Mouse (Mus musculus) layer of hippocampus, adult 9-11 months (tissue): ENCODE measurements around the gene Abhd16a.
A peak's percentile ranks its signal among the peaks of the same experiment; 100 is the strongest.

Experiments used
- DNase-seq: peaks from one replicate; pipeline ENCODE4 v3.0.0; 2022

Abhd16a gene

DNA sequence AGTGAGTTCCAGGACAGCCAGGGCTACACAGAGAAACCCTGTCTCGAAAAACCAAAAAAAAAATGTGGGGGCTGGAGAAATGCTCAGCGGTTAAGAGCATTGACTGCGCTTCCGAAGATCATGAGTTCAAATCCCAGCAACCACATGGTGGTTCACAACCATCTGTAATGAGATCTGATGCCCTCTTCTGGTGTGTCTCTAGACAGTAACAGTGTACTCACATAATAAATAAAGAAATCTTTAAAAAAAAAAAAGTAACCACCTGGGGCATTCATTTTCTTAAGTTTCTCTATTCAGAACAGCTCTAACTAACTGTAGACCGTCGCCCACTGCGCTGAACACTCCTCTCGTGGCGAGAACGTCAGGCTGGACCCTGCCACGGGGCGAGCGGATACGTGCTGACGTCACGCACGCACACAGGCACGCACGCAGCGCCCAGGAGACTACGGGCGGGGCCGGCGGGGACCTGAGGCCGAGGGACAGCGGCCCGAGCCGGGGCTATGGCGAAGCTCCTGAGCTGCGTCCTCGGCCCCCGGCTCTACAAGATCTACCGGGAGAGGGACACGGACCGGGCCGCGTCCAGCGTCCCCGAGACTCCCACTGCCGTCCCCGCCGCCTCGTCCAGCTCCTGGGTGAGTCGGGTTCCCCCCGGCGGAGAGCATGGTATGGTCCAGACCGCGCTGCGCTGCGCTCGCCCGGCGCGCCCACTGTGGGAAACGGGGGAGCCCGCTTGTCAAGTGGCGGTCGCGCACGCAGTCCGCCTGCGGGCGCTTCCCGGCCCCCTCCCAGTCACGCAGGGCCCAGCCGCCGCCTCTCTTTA, at the start of gene Abhd16a:
Gene Abhd16a (plus strand): TSS at position 439 of the 820 bp plus-strand sequence.
- peak; percentile 95 for DNase-seq

DNA sequence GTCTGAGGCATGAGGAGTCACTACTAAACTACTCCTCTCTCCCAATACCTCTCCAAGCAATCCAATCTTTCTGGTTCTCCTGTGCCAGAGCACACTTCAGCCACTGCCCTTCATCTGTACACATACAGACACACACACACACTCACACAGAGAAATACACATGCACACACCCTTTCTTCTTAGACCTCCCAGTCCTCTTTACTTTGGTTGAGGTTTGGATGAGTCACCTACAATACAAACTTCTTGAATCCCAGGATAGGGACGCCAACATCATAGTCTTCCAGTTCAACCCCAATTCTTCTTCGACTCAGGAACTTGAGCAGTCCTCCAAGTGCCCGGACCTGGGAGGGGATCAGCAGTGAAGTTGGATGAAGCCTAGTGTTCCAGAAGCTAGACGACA, 45.3 kb upstream of the Abhd16a start:
- no peak for DNase-seq

DNA sequence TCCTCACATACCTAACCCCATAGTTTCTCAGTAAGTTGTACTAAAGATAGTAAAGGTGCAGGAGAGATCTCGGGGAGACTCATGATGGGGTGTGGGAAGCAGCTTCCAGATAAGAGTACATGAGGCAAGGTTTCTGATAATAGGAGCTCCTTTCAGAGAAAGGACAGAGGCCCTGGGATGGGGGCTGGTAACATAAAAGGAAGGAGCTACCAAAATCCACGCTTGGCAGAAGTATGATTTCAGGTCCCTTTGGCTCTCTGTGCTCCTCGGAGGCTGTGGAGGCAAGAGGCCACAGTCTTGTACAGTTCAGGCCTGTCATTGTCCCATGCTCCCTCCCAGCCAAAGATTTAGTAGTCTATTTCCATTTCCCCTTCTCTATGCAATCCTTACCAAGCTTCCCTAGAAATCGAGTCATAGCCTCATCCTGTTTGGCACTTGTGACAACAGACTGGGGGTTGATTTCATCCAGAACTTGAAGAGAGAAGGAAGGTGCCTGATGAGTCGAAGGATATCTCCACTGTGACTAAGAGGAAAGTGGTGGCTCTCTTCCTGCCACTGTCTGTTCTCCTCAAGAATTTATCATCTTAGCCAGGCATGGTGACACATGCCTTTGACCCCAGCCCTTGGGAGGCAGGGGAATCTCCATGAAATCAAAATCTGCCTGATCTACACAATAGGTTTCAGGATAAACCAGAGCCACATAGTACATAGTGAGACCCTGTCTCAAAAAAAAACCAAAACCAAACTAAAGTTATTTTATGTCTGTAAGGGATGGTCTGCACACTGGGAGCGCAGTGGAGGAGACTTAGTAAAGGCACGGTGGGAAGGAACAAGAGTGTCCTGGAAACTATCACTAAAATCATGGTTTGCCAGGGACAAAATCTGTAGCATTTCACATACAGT, 43.9 kb upstream of the Abhd16a start:
- DNase-seq = no peak

DNA sequence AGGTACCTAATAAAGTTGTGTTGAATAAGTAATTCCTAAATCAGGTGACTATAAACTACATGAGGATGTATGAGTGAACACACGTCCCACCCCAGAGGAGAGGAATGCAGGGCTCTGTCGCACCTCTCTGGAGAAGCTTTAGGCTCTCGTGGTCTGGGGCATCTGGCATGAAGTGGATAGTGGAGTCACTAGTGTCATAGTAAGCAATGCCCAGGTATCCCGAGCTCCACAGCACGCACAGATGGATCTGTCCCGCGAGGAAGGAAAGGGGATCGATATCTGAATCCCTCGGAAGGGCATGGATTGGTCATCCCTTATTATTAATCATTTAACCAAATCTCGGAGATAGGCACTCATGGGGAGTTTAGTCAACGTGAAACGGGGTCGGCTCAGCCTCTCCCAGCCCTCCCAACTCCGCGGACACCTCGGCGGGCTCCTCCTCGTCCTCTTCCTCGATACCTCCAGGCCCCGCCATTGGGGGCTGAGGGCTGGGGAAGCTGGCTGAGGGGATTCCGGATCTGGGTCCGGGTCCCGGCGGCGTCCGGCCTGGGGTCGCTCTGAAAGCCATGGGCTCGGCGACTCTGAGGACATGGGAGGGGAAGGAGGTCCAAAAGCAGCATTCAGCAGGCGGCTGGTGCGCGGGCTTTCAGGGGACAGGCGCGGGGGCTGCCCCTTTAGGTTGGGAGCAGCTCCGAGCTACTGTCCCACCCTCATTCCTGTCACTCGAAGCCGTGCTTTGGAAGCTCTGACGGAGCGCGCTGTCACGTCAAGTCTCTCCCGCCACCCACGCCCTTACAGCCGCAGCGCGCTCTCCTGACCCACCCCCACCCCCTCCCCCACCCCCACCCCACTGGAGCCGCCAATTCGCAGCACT, 43.0 kb upstream of the Abhd16a start:
- no peak for DNase-seq

DNA sequence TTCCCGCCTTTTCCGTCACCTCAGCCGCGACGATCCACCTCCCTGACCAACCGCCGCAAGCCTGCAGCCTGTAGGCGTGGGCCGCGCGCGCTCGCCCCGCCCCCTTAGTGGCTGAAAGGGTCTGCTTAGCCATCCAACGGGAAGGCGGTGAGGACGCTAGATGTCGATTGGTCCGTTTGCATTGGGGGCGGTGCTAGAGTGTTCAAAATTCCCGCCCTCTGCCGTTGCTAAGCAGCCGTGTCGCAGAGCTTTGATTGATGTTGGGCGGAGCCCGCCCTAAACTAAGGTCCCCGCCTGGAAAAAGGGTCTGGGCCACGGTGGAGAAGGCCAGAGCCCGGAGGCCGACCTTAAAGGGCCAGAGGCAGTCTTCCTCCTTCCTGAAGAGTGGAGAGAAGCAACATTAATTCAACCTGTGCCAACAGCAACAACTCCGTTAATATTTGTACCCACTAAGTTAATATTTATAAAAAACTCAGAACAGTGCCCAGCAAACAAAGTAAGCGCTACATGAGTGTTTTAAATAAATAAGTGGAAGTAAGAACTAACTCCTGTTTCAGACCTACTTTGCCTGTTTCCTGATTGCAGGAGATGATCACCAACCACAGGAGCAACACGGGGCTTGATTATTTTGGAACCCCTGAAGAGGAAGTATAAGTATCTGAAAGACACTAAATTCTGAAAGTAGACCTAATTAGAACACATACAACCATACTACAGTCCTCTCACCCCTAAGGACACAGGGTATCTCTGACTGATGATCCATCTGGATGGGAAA, 42.2 kb upstream of the Abhd16a start, which contains the start of gene Msh5:
Gene Msh5 (minus strand): TSS at position 65 of the 775 bp plus-strand sequence.
- DNase-seq = peak; percentile 97

DNA sequence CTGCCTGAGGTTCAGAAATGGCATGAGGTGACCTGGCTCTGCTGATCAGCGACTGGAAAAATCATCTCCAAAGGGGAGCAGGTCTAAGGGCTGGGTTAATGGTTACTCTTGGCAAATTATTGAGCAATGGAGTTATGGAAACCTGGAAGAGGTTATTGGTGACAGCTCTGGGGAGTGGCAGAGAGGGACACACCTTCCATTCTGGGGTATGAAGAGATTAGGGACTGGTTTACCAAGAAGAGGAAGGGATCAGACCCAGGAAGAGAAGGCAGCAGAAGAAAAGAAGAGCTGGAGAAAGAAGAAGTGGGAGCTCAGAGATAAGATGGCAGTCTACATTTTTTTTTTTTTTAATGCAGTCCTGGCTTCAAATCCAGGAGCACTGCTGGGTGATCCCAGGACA, 41.4 kb upstream of the Abhd16a start:
- DNase-seq = no peak

DNA sequence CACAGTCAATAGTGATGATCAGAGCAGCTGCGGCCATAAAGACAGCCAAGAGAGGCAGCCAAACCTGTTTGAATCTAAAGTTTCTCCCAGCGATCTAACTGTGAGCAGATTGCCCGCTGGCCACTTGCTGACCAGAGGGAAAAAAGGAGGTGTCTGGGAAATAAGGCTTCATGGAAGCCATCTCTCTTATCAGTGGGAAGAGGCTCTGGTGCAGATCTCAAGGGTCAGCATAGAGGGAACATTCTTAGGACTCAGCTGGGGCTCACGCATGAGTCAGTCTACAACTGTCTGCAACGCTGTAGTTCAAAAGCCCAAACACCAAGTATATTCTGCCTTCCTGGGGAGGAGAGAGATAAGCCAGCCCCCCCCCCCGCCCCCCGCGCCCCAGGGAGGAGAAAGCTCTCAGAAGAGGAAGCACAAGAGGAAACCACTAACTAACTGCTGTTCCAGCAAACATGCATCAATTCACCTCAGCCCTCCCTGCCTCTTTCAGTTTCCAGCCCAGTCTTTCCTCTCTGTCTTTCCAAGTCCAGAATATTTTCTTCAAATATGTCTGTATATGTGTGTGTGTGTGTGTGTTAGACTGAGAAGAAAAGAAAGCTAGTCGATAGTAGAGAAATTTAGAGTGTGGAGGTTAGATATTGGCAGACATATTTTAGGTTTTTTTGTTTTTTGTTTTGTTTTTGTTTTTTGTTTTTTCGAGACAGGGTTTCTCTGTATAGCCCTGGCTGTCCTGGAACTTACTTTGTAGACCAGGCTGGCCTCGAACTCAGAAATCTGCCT, 40.7 kb upstream of the Abhd16a start:
- no peak for DNase-seq

DNA sequence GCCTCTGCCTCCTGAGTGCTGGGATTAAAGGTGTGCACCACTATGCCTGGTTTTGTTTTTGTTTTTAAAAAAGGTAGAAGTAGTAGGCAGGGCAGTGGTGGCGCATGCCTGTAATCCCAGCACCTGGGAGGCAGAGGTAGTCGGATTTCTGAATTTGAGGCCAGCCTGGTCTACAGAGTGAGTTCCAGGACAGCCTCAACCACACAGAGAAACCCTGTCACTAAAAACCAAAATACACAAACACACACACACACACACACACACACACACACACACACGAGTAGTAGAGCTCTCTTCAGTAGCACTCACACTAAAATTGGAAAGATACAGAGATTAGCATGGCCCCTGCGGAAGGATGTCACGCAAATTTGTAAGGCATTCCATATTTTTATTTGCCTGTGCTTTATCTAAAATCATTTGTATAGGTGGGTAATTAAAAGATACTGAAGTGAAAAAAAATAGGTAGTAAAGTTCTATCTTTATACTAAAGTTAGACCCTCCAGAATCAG, 40.1 kb upstream of the Abhd16a start:
- no peak for DNase-seq

DNA sequence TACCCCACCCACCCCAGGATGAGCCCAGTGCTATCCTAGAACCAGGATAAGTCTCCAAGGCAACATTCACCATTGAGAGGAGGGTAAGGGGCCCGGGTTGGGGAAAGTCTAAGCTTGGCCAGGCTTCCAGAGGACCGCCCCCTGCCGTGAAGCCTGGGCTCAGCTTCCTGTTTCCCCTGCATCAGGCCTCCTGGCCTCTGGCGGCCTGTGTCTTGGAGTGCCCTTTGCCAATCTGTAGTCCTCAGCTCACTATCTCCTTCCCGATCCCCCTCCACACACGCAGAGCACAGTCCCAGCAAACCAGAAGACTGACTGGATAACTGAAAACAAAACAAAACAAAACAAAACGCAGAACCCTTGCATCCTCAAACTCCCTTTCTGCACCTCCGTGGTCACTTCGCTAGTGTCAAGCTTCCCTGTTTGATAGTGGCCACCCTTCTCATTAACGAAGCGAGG, 39.5 kb upstream of the Abhd16a start, which contains the start of gene Clic1:
Gene Clic1 (plus strand): TSS at position 406 of the 456 bp plus-strand sequence.
- no peak for DNase-seq

DNA sequence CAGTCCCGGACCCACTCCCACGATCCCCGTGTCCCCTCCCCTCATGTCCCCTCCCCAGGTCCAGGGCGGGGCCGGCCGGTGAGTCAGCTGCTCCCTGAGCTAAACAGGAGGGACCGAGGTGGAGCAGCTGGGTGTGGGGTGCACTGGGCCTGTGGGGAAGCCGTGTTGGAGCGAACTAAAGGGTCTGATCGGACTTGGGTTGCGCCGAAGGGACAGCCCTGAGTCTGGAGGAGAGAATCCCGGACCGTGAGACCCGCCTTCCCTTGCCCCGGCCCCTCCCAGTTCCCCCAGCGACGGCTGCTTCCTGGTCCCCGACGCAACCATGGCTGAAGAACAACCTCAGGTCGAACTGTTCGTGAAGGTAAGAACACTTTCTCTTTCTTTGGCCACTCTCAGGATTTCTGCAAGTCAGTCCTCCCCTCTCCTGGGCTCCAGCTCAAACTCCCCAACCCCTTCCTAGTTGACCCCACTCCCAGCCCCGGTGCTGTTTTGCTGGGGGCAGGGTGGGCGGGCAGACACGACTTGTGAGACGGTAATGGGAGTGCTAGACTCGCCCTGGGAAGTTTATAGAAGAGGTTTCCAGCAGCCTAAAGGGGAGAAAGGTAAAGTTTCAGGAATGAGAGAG, 38.8 kb upstream of the Abhd16a start:
- peak; percentile 57 for DNase-seq

DNA sequence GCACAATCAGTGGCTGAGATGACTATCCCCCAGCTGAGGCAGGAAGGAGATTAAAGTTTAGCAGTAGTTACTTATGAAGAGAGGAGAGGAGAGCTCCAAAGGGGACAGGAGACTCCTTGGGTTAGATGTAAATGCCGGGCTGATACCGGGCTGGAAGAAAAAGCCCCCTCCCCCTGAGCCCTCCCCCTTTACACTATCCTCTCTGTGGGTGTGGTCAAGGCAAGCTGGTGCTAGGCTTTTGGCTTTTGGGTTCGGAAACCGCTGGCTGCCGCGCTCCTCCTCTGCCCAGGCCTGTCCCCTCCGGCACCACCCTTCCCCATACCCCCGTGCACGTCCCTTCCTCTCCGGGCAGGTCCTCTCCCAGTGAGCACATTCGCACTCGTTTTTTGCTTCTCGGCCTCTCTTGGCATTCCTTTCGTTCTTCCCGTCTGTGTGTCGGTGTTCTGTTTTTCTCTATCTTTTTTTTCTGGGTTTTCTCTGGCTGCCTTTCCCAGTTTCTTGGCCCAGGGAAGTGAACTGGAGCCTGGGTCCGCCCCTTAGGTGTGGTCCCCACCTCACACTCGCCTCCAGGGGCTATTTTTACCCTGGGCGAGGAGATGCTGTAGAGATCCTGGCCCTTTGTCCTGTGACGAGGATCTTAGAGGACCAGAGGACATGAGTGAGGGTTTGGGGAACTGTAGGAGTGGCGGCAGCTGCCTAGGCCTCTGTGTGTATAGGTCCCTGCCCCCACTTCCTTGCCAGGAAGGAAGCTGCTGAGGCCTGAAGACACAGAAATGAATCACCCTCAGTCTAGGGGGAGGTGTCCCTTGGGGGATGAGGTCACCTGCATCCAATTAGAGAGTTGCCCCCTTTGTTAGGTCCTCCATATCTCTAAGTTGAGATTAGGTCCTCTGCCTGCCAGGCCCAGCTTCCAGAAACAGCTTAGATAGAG, 37.6 kb upstream of the Abhd16a start:
- DNase-seq = peak; percentile 77

DNA sequence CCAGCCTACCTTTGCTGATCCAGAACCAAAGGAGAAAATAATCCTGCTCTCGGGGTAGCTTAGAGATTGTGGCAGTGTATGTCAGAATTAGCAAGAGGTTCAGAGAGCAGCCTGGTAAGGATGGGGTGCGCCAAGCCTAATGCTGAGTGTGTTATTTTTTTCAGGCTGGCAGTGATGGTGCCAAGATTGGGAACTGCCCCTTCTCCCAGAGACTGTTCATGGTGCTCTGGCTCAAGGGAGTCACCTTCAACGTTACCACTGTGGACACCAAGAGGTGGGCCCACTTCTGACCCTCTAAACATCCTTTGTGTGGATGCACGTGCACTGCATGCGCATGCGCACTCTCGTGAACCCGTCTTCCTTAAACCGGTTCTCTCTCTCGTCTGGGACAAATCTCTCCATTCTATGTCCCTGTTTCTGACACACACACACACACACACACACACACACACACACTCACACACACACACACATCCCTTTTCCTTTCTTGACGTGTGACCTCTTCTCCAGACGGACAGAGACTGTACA, 36.7 kb upstream of the Abhd16a start:
- no peak for DNase-seq

DNA sequence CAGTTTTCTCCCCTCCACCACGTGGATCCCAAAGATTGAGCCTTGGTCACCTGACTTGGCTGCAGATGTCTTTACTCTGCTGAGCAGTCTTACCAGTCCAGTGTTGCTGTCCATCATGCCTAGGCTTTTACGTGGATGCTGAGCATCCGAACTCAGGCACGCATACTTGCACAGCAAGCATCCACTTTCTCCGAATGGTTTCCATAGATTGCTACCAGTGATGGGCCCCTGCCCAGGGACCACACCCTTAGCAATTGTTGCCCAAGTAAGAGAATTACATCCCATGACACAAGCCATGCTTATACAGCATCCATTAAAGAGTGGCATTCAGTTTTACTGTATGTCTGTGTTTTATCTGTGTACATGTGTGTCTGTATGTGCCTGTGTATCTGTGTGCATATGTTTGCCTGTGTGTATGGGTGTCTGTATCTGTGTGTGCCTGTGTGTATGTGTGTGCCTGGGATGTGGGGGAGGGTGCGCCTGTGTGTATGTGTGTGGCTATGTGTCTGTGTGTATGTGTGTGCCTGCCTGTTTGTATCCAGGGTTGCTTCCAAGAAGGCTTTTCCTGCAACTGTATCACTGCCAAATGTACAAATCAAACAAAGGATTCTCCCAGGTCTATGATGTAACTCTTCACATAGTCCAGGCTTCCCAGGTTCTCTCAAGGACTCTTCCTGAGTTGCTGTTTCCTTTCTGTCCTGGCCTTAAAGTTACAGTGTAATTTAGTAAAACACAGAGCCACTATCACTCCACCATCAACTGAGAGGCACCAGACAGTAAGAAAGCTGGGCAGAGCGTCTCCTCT, 33.2 kb upstream of the Abhd16a start:
- DNase-seq = no peak

DNA sequence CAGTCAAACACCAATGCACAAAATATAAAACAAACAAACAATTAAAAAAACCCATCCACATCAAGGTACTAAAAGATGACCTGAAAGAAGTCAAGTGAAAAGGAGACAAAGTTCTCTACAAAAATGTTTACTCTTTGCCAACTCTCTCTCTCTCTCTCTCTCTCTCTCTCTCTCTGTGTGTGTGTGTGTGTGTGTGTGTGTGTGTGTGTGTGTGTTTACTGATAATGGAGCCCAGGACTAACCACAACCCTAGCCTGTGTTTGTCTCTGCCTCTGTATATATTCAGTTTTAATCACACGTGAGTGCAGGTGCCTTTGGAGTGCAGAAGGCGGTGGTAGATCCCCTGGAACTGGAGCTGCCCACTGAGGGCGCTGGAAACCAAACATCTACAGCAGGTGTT, 32.0 kb upstream of the Abhd16a start:
- DNase-seq = no peak

DNA sequence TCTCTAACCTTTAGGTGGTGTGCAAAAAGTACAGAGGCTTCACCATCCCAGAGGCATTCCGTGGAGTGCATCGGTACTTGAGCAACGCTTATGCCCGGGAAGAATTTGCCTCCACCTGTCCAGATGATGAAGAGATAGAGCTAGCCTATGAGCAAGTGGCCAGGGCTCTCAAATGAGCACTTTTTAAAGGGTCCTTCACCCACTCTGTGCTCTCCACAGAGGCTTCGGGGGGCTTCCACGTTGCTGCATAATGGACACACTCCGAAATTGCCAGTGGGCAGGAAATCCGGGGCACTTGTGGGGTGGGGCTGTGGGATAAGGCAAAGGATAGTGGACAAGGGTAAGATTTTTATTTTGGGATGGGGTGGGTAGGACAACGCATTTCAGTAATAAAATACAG, 30.7 kb upstream of the Abhd16a start:
- no peak for DNase-seq

DNA sequence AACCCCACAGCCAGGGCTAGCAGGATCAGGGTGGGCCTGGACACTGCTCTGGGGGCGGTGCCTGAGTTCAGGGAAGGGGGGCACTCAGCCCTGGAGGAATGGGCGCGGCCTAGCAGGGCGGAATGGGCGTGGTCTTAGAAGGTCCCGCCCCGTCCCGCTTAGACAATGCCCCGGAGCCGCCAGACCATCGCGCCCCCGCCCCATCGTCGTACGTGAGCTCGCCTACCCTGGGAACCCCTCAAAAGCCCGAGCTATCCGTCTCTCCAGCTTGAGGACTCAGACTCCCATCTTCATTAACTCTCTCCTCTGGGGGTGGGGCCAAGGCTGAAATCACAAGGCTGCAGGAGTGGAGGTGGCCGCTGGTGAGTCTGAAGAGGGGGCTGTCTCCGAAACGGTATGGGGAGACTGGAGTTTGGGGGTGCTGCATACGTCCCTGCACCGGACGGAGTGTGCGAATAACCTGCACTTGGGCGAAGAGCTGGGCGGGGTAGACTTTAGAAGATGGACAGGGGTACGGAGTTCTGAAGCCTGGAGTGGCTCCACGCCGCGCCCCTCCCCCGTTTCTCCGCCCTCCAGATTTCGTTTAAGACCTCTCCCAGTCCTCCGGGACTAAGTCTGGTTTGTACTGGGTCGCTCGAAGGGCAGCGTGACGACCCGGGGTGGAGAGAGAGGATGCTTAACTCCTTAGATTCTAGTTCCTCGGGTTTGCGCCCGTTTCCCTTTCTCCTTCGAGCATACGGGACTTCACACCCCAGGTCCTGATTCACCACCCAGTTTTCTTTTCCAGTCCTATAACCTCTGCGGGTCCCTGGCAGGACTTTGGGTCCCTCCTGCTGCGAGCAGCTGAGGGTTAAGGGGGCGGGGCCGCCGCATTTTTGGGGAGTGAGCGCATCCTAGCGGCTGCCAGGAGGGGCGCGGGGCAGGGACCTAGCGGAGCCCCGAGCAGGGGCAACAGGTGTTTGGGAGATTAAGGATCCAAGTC, 29.9 kb upstream of the Abhd16a start, which contains the start of gene Ddah2:
Gene Ddah2 (plus strand): TSS at position 125 of the 982 bp plus-strand sequence.
- peak; percentile 76 for DNase-seq

DNA sequence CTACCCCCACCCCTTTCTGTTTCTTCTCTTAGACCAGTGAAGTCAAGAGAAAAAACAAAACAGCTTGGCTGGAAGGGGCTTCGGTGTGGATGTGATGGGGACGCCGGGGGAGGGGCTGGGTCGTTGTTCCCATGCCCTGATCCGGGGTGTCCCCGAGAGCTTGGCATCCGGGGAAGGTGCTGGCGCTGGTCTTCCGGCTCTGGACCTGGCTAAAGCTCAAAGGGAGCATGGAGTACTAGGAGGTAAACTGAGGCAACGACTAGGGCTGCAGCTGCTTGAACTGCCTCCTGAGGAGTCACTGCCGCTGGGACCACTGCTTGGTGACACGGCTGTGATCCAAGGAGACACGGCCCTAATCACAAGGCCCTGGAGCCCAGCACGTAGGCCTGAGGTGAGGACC, 29.0 kb upstream of the Abhd16a start:
- no peak for DNase-seq
